Mouse (Mus musculus) neural tube, embryonic 10.5 days (tissue): Measurements from ENCODE around the gene Nipa1.

ENCODE experiments used
- DNase-seq: peaks from one replicate; pipeline ENCODE4 v3.0.0-alpha.2; 2017; ENCODE audit warnings: low spot score; ENCODE audit errors: extremely low spot score

Gene Nipa1

DNA sequence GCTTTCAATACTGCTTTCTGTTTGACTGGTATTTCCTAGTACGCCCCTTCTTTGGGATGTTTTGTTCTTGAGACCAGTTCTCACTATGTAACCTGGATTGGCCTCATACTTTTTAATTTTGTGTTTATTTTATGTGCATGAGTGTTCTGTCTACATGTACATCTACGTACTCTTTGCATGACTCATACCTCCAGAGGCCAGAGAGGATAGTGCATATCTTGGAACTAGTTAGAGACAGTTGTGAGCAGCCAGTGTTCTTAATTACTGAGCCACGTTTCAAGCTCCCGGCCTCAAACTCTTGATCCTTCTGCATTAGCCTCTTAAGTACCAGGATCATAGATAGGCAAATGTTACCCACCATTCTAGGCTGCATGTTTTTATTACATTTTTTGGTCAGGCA lies 81.4 kb downstream of the Nipa1 start:
- DNase-seq = no peak

GRCm38 (mm10) chr7:55935025-55935424 lies 84.7 kb downstream of the Nipa1 start:
- no peak for DNase-seq

- DNase-seq = no peak
Observed at GRCm38 (mm10) chr7:55928649-55929048, 91.1 kb downstream of the Nipa1 start.
